Mouse (Mus musculus) regulatory T cell (primary cell): Measurements from ENCODE around the gene Fbxl18.
"Not testable (repeated sequence)": the region's sequence is repeated elsewhere in the genome, so short reads cannot be mapped to it uniquely, and the experiment has no call there.

Experiments used
- in situ Hi-C: fragments of 300-600 bp; cut with MboI, MseI; formaldehyde crosslinking; loops from one replicate; pipeline ENCODE4 v1.15.1; 2025; ENCODE audit warnings: high pct_unique_total_duplicates

The Fbxl18 gene

DNA sequence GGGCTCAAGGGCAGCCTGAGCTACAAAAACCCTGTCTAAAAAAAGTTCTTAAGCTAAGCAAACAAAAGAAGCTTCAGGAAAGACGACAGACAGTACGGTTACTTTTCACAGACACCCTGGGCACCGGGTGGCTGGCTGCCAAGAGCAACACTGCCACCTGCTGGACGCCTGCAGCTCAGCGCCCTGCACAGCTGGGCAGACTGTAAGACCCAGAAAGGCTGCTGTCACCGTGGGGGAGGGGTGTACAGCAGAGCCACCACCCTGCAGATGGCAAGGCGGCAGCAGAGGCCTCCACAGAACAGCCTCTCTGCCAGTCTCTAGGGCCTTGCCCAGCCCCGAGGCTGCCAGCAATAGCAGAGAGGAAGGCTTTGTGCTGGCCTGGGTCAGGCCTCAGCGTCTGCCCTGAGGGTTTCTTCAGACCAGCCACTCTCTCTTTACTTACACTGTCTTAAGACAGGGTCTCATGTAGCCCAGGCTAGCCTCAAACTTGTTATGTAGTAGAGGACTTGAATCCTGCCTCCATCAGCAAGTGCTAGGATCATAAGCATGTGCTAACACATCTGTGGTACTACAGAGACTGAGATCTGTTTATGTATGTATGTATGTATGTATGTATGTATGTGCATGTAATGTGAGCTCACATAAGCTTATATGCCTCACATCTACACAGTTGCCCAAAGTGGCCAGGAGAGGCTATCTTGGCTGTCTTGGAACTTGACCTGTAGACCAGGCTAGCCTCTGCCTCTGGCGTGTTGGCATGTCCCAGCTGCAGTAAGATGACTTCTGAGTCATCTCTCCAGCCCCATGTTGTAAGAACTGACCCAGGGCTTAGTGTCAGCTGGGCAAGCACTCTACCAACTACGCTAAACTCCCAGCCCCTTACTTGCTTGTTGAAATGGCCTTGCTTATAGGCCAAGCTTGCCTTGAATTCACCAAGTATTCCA lies 17.6 kb downstream of the Fbxl18 start:
- in situ Hi-C loops = no loop called here

DNA sequence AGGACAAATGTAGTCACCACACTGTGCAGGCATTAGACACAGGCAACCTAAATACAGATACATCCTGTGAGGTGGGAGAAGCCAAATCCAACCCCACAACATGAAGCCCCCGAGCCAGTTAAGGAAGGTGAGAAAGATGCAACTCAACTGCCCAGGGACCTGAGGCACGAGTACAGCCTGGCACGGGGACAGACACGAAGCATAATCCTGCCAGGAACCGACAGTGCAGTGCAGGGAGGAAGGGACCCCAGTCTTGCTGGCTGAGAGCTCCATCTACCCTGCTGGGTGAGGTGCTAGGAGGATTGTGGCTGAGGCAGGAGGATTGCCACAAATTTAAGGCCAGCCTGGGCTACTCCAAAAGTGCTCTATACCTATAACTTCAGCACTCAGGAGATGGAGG lies 18.3 kb downstream of the Fbxl18 start:
- in situ Hi-C loops = no loop called here

DNA sequence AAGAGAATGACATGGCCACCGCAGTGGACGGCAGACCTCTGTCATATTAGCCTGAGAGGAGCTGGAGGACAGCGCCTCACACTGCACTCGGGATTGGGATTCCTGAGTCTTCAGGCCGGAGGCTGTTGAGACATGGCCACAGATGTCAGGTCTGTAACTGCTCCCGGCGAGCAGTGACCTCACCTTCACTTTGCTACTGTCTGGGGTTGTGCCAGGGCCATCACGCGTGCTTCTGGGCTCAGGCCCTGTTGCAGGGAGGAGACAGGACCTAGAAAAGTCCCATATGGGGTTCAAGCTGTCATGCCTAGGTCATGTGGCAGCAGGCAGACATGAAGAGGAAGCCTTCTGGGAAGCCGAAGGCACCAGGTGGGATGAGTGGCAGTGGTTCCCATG lies 19.7 kb downstream of the Fbxl18 start:
- in situ Hi-C loops = no loop called here

DNA sequence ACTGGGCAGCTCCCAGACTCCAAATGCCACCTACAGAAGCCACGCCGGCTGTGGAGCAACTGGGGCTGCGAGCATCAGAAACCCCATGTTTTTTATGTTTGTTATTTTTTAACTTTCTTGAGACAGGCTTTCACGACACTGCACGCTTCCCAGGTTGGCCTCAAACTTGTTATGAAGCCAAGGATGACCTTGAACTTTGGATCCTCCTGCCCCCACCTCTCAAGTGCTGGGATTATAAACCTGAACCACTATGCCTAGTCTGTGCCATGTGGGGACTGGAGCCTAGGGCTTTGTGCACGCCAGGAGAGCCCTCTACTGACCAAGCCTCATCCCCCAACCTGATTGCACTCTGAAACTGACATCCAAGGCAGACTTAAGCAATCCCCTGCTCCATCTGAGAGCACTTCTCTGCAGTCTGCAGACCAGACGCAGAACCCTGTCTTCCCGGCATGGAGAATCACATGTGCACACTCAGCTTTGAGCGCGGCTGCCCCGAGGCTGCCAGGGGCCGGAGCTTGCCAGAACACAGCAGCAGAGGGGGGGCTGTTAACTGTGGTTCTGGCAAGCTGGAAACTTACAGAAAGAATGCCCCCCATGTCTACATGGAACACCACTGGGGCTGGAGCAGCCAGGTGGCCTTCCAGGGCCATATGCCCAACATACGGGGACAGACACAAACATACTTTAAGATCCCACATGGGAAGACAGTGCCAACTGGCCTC lies 20.3 kb downstream of the Fbxl18 start:
- in situ Hi-C loops = loop anchor here (5.0 kb wide), 1 partner anchor 123 kb away; no protein-coding TSS in a partner anchor

DNA sequence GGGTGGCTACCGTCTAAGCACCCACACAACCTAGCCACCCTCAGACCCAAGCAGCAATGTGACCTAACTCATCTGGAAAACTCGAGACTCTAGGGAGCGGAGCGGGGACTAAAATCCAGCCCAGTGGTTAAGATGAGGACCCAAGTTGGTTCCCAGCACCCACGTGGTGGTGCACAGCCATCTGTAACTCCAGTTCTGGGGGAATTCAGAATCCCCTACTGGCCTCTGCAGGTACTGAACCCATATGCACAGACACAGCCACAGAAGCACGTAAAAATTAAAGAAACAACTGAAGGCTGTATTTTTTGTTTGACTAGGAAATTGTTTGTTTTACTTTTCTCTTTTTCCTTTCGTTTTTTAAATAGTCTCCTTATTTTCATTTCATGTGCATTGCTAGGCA lies 21.5 kb downstream of the Fbxl18 start:
- in situ Hi-C loops = loop anchor here (5.0 kb wide), 1 partner anchor 121 kb away; no protein-coding TSS in a partner anchor

DNA sequence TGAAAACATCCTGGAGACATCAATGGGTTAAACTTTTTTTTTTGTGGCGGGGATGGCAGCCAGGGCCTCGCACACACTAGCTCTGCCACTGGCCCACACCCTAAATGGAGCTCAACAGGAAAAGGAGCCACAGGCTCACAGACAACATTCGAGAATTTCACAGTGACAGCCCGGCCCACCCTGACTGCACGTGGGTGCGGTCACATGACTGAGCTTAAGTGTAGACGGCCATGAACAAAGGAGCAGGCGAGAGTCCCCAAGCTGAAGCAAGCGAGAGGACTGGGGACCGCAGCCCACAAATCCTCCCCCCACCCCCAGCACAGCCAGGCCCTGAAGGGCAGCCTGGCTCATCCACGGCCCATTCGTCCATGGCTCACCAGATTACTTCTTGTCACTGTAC lies 23.5 kb downstream of the Fbxl18 start:
- in situ Hi-C loops = loop anchor here (5.0 kb wide), 1 partner anchor 119 kb away; no protein-coding TSS in a partner anchor

DNA sequence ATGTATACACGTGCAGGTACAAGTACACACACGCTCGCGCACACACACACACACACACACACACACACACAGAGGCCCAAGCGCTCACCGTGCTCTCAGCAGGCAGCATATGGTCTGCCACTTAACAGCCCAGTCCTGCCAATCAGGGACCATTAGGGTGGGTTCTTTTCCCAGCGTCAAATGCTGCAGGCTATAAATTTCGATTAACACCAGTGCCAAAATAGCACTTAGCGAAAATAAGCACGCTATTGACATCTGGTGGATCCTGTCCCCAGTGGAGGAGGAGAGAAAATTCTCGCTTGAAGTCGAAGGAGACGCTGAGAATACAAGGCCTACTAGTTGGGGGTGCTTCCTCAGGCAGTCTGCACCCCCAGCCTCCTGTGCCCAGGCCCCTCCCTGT lies 25.8 kb downstream of the Fbxl18 start:
- in situ Hi-C loops = no loop called here

DNA sequence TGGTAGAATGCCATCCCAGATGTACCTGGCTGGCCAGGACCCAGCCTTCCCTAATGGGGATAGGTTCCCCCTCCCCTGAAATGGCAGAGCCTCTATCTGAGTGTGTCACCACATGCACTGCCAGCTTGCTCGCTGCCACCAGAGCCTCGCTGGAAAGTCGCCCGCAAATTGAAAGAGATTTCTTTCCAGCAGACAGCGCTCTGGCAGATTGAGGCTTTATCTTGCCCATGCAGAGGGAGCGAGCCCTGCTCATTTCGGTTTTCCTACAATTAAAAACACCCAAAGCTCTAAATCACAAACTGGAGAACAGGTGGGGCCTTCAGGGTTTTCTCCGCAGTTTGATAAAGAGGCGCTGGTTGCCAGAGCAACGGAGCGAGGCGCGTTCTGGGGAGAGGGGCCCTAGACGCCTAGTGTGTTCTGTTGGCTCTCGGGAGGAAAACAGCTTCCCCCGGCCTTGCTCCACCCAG lies 37.4 kb downstream of the Fbxl18 start:
- in situ Hi-C loops = loop anchor here (10.0 kb wide), 1 partner anchor 983 kb away; no protein-coding TSS in a partner anchor

DNA sequence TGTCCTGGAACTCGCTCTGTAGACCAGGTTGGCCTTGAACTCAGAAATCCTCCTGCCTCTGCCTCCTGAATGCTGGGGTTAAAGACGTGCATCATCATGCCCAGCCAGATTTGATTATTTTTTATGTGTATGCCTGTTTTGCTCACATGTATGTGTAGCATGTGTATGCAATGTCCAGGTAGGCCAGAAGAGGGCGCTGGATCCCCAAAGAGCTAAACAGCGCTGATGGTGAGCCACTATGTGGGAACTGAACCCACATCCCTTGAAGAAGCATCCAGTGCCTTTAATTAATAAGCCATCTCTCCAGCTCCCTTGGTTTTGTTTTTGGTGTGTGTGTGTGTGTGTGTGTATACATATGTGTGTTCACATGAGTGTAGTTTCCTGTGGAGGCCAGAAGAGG lies 38.8 kb downstream of the Fbxl18 start:
- in situ Hi-C loops = loop anchor here (10.0 kb wide), 1 partner anchor 982 kb away; no protein-coding TSS in a partner anchor

DNA sequence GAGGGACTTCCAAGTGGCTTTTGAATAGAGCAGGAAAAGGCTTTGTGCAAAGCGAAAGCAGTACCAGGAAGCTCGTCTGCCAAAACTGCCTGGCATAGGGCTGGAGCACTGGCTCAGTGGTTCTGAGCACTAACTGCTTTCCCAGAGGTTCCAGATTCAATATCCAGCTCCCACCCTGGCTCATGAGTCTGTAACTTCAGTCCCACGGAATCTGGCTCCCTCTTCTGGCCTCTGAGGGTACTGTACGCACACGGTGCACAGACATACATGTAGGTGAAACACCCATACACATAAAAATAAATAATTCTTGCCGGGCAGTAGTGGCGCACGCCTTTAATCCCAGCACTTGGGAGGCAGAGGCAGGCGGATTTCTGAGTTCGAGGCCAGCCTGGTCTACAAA lies 40.3 kb downstream of the Fbxl18 start:
- in situ Hi-C loops = loop anchor here (10.0 kb wide), 1 partner anchor 980 kb away; no protein-coding TSS in a partner anchor

DNA sequence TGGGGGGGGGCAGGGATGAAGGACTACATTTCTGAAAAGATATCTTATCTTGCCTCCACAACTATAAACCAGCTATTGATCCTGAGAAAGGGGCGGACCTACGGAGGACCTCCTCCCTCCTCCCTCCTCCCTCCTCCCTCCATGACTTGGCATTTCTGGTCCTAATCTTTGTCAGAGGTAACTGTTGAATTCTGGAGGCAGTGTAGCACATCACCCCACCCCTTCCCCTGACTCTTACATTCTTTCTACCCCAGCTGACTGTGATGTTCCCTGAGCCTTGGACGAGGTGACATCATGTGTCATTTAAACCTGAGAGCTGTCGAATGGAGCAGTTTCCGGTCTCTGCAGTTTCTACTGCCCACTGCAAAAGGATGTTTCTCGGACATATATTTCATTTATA lies 41.6 kb downstream of the Fbxl18 start:
- in situ Hi-C loops = loop anchor here (10.0 kb wide), 1 partner anchor 979 kb away; no protein-coding TSS in a partner anchor

DNA sequence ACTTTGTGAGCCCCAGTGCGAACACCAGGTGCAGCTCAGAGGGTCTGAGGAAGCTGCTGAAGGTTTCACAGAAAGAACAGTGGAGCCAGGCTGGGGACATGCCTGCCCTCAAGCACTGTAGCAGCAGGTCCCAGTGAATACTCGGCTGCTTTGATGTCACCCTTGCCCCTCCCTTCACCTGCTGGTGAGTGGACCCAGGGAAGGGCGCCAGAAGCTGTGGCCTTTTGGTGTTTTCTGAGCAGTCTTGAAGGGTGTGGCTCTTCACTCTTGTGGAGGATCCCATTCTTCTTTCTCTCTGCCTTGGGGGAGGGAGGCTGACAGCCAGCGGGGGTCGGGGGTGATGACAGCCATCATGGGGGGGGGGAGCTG lies 43.6 kb downstream of the Fbxl18 start:
- in situ Hi-C loops = loop anchor here (10.0 kb wide), 1 partner anchor 977 kb away; no protein-coding TSS in a partner anchor

DNA sequence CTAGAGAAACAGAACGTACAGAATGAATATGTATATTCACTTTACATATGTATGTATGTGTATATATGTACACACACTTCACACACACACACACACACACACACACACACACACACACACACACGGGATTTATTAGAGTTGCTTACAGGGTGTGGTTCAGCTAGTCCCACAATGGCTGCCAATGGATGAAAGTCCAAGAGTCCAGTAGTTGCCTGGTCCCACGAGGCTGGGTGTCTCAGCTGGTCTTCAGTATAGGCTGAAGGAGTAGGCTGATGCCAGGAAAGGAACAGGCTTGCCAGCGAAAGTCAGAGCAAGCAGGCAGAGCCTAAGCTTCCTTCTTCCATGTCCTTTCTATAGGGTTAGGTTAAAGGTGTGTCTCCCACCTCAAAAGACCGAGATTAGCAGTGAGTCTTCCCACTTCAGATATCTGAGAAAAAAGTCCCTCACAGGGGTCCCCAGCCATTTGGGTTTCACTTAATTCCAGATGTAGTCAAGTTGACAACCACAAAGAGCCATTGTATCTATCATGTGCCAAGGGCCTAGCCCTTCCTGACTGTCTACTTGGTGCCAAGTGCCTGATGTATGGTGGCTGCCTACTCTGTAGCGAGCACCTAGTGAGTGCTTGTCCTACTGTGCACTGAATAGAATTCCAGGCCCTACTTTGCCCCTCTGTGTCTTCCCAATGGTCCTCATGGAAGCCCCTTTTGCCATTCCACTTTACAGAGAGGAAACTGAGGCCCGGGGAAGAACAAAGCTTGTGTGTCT lies 44.1 kb downstream of the Fbxl18 start:
- in situ Hi-C loops = loop anchor here (10.0 kb wide), 1 partner anchor 976 kb away; no protein-coding TSS in a partner anchor

DNA sequence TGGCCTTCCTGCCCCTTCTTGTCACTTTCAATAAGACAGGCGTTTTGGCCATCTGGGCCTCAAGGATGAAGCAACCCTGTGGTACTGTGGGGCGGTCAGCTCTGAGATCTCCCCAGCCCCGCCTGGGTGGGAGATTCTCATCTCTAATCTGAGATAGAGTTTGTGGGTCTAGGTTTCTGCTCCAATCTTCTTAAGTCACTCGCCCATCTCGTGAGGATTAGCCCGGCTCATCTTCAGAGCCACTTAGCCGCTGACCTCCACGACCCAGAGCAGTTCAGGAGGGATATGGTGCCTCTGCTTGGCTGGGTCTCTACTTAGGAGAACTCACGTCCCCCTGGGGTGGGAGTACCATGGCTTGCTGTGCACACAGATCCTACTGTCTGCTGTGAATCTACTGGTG lies 44.7 kb downstream of the Fbxl18 start:
- in situ Hi-C loops = loop anchor here (10.0 kb wide), 1 partner anchor 976 kb away; no protein-coding TSS in a partner anchor

DNA sequence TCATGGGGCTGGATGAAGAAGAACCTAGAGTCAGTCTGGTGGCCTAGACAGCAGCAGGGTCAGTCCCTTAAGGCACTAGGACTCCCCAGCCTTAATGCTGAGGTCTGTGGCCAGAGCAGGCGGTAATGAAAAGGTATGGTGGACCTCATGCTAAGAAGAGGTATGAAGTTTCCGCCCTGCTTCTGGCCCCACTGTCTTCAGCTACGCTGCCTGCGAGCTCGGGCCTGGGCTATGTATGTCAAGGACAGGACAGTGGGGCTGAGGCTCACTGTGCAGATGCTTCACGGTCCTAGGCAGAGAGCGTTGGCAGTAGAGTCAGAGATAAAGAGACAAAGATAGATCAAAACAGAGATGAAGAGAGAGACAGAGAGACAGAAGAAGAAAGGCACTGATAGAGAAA lies 46.3 kb downstream of the Fbxl18 start:
- in situ Hi-C loops = no loop called here

DNA sequence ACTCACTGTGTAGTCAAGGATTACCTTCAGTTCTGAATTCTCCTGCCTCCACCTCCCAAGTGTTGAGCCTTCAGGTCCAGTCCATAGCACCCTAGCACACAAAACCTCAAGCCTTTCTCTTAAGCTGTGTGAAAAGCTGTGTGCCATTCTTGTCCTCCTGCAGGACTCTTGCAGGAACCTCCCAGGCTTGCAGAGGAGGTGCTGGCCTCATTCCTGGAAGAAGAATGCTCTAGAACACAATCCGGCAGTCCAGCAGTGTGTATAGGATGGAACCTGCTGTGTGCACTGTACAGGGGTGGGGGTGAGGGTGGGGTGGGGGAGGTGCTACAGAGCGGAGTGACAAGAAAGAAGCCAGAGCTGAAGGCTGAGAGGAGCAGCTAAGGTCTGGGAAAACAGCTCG lies 47.1 kb downstream of the Fbxl18 start:
- in situ Hi-C loops = no loop called here

DNA sequence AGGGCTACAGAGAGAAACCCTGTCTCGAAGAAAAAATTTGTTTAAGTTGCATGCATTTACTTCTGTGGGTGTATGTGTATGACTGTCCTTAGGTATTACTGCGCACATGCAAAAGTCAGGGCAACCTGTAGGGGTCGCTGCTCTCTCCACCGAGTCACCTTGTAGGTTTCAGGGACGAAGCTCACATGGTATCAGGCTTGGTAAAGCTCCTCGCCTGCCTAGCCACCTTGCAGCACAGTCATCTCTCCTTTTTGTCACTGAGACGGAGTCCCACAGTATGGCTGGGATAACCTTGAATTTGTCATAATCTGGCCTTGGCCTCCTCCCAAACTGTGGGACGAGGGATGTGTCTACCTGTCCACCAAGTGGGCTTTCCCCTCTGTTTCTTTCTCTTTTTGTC lies 50.8 kb downstream of the Fbxl18 start:
- in situ Hi-C loops = no loop called here

DNA sequence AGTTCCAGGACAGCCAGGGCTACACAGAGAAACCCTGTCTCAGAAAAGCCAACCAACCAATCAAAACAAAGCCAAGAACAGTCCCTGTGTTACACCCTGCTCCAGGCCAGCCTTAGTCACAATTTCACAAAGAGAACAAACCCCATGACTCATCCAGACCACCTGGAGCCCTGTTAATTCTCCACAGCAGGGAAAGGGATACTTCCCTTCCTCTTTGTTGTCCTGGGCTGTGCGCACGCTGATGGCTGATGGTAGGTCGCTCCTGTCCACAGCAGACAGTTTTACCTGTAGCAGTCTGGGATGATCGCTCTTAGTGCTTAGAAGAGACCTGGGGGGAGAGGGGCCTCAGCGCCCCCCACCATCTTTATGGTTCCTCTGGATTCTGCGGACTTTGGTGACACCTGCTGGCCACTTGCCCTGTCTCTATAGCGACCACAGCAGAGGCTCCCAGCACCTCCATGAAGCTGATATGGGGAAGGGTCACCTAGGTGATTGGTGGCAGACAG lies 53.0 kb downstream of the Fbxl18 start:
- in situ Hi-C loops = no loop called here

DNA sequence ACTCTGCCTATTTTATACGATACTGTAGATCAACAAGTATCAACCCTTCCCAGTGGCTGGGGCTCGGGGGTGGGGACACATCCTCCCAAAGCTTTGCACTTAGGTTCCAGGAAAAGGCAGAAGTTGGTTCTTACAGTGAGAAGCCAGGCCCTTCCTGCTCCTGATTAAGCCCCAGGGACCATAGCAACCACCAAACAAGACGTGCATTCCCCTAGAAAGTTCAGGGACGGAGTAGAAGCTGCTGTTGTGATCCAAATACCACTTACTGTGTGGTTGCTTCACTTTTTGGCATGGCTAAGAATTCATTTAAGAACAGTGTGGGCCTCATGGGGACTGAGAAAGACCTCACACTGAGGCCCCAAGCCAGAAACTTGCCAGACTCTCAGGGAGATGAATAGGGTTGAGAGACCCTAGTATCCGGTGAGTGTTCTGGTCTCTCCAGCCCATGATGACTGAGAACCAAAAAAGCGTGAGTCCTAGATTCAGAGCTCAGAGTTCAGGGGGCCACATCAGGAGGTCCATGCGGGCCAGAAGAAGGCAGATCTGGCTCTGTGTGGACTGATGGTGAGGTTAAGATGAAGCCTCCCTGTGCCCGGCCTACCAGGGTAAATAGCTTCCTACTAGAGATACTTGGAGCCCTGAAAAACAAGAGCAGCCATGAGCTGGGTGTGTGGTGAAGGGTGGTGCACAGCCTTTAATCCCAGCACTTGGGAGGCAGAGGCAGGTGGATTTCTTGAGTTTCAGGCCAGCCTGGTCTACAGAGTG lies 53.7 kb downstream of the Fbxl18 start:
- in situ Hi-C loops = no loop called here

DNA sequence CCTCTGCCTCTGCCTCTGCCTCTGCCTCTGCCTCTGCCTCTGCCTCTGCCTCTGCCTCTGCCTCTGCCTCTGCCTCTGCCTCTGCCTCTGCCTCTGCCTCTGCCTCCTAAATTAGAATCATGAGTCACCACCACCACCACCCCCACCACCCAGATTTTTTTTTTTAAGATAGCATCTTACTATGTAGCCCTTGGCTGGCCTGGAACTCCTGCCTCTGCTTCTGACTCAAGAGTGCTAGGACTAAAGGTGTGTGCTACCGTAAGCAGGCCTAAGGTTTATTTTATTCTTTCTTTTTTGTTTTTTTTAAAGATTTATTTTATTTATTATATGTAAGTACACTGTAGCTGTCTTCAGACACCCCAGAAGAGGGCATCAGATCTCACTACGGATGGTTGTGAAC lies 57.8 kb downstream of the Fbxl18 start:
- in situ Hi-C loops = not testable (repeated sequence)
